8 mouse cellular contexts compared by ENCODE assay signal in genomic region chr6:35380721-35381466, GRCm38 (mm10). TPM values are rescaled to one million over a fixed set of nuclear protein-coding genes. Genes with fewer than 3 reads are reported as not detected.
DNase-seq lines count a peak whose midpoint lies in the region; ATAC-seq and TF ChIP-seq lines count a peak whose summit lies in the region.

No protein-coding gene starts in this region.

- H3K9me3 ChIP-seq in liver, embryonic 15.5 days (replicated peaks): no peaks in the 10 kb centered on the region
- H3K9me3 ChIP-seq in neural tube, embryonic 15.5 days (replicated peaks): no peaks in the 10 kb centered on the region

- no peaks in the 10 kb centered on the region for H3K27me3 ChIP-seq in kidney, adult 2 months (replicated peaks; ENCODE audit: control insufficient read depth, insufficient read depth, low read length)
- no peaks in the 10 kb centered on the region for H3K27me3 ChIP-seq in liver, embryonic 15.5 days
- H3K27me3 ChIP-seq in neural tube, embryonic 15.5 days (replicated peaks): no peaks in the 10 kb centered on the region

- H3K36me3 ChIP-seq in kidney, adult 2 months (ENCODE audit: control insufficient read depth, insufficient read depth, low read length): no peaks in the 10 kb centered on the region
- H3K36me3 ChIP-seq in liver, embryonic 15.5 days (replicated peaks): no peaks in the 10 kb centered on the region
- H3K36me3 ChIP-seq in neural tube, embryonic 15.5 days: no peaks in the 10 kb centered on the region

- 17% methylated on average over 11 of the region's 11 CpGs for WGBS in kidney, adult 2 months
- 20% methylated on average over 11 of the region's 11 CpGs for WGBS in liver, embryonic 15.5 days (ENCODE audit: insufficient replicate concordance)
- WGBS in neural tube, embryonic 15.5 days: 22% methylated on average over 11 of the region's 11 CpGs

- no peak for TF ChIP-seq POLR2A in kidney, adult 2 months (IDR thresholded peaks at IDR 0.05; ENCODE audit: low read depth, low read length)

- ATAC-seq in granulocyte monocyte progenitor cell, adult 5-6 weeks (replicated peaks; ENCODE audit: poor library complexity, severe bottlenecking): peak; percentile 57
- no peak for ATAC-seq in liver, embryonic 15.5 days (ENCODE audit: insufficient read depth)
- ATAC-seq in neural tube, embryonic 15.5 days (ENCODE audit: low FRiP score): peak; percentile 90

- H3K9ac ChIP-seq in liver, embryonic 15.5 days: no peak overlapping the region
- H3K9ac ChIP-seq in neural tube, embryonic 15.5 days (replicated peaks): no peak overlapping the region

- no peak overlapping the region for H3K27ac ChIP-seq in kidney, adult 2 months (ENCODE audit: insufficient read depth, low read depth, low read length)
- H3K27ac ChIP-seq in liver, embryonic 15.5 days (replicated peaks): no peak overlapping the region
- no peak overlapping the region for H3K27ac ChIP-seq in neural tube, embryonic 15.5 days (replicated peaks)

- no peaks in the 10 kb centered on the region; the same call in 1 of the 2 replicates for H3K4me1 ChIP-seq in kidney, adult 2 months (ENCODE audit: control insufficient read depth, insufficient read depth, low read length)
- peaks cover 12% of the 10 kb centered on the region; the same call in 1 of the 2 replicates for H3K4me1 ChIP-seq in liver, embryonic 15.5 days (replicated peaks)
- H3K4me1 ChIP-seq in neural tube, embryonic 15.5 days: peaks cover 14% of the 10 kb centered on the region

- peak; percentile 71 for TF ChIP-seq CTCF in kidney, adult 2 months (conservative IDR thresholded peaks at IDR 0.05; ENCODE audit: insufficient read depth, insufficient read length, low read depth, low read length)

- no peak overlapping the region for H3K4me3 ChIP-seq in kidney, adult 2 months (ENCODE audit: insufficient read depth, low read depth, low read length)
- H3K4me3 ChIP-seq in liver, embryonic 15.5 days (replicated peaks): peak overlapping the region; percentile 41
- no peak overlapping the region for H3K4me3 ChIP-seq in neural tube, embryonic 15.5 days (replicated peaks)

- H3K4me2 ChIP-seq in liver, embryonic 15.5 days: peak overlapping the region; percentile 59
- H3K4me2 ChIP-seq in neural tube, embryonic 15.5 days: peak overlapping the region; percentile 44

- DNase-seq in layer of hippocampus, adult 11-12 months (ENCODE audit: low spot score): peak; percentile 30
- no peak for DNase-seq in layer of hippocampus, postnatal 25 days (ENCODE audit: extremely low spot score in 1 of 2, low spot score in 1 of 2)
- DNase-seq in cerebellum, adult 8-10 months: peak; percentile 25
- DNase-seq in kidney, adult 2 months: peak; percentile 40
- no peak for DNase-seq in ovary, adult 18-20 months (ENCODE audit: low spot score)

RNA-seq across cellular contexts. Expression of gene Fam180a, which starts 55.0 kb away (rescaled TPM):
- under 1 TPM; 0.68 to 0.98 TPM for total RNA-seq in layer of hippocampus, postnatal 25 days (2021)
- total RNA-seq in granulocyte monocyte progenitor cell, adult 5-6 weeks (2014; fragmentation: Nextera tagmentation): not detected in 2 replicates
- total RNA-seq in granulocyte monocyte progenitor cell, adult 5-6 weeks (2017): not detected in 2 replicates
- polyA plus RNA-seq in kidney, adult 2 months (2012; rRNA removed): 0.39 and 0.49 TPM in 2 replicates
- polyA plus RNA-seq in liver, embryonic 15.5 days (2015; fragmentation: Nextera tagmentation; extraction: Ambion mirVana): 0.17 and 0.23 TPM in 2 replicates
- 0.59 and 1.6 TPM in 2 replicates for polyA plus RNA-seq in neural tube, embryonic 15.5 days (2015; fragmentation: Nextera tagmentation; extraction: Ambion mirVana)

Comparison
In these comparisons a context has a peak if more than half of its experiments do, and no peak if none do; other contexts are left out.
1. DNase-seq: peak in layer of hippocampus, adult 11-12 months (single experiment), cerebellum, adult 8-10 months (single experiment) and kidney, adult 2 months (single experiment); none in layer of hippocampus, postnatal 25 days (0 of 2) and ovary, adult 18-20 months (single experiment).